Comparison of ENCODE assay signal across 14 mouse cellular contexts in genomic region chr6:118226072-118226471, GRCm38 (mm10). TPM values are rescaled to one million over a fixed set of nuclear protein-coding genes. Genes with fewer than 3 reads are reported as not detected.
DNase-seq lines count a peak whose midpoint lies in the region; ATAC-seq and TF ChIP-seq lines count a peak whose summit lies in the region.
"Had no signal": no experiment of that assay in that cellular context is flagged by ENCODE, and none has a peak within 500 bp of the region (broad histone marks: within the 10 kb centered on the region; RNA-seq: fewer than 3 reads in every experiment).

No protein-coding gene starts in this region.

- WGBS in embryonic facial prominence, embryonic 11.5 days = 41% methylated on average over 3 of the region's 3 CpGs
- WGBS in embryonic facial prominence, embryonic 10.5 days = 29% methylated on average over 3 of the region's 3 CpGs
- WGBS in midbrain, embryonic 16.5 days = 23% methylated on average over 3 of the region's 3 CpGs

- no peaks in the 10 kb centered on the region for H3K27me3 ChIP-seq in embryonic facial prominence, embryonic 11.5 days (ENCODE audit: control insufficient read depth, insufficient read depth, low read length)
- H3K27me3 ChIP-seq in embryonic facial prominence, embryonic 10.5 days (replicated peaks; ENCODE audit: low read depth, poor library complexity, severe bottlenecking) = 0 out of 2 replicates have a peak, but pooled peaks cover 3% of the 10 kb centered on the region
- no peaks in the 10 kb centered on the region for H3K27me3 ChIP-seq in midbrain, embryonic 16.5 days (ENCODE audit: control insufficient read depth, insufficient read depth, low read depth, low read length)

- H3K4me3 ChIP-seq in embryonic facial prominence, embryonic 11.5 days (ENCODE audit: low read depth, low read length) = no peak overlapping the region
- H3K4me3 ChIP-seq in embryonic facial prominence, embryonic 10.5 days = no peak overlapping the region
- no peak overlapping the region for H3K4me3 ChIP-seq in layer of hippocampus, adult 2 months
- no peak overlapping the region for H3K4me3 ChIP-seq in midbrain, embryonic 16.5 days (ENCODE audit: low read depth, low read length)

- no peaks in the 10 kb centered on the region for H3K9me3 ChIP-seq in embryonic facial prominence, embryonic 11.5 days (replicated peaks; ENCODE audit: control insufficient read depth, low read length)
- H3K9me3 ChIP-seq in embryonic facial prominence, embryonic 10.5 days = no peaks in the 10 kb centered on the region
- no peaks in the 10 kb centered on the region for H3K9me3 ChIP-seq in midbrain, embryonic 16.5 days (replicated peaks; ENCODE audit: control insufficient read depth, low read length, poor library complexity, severe bottlenecking)

- no peaks in the 10 kb centered on the region for H3K4me1 ChIP-seq in embryonic facial prominence, embryonic 11.5 days (ENCODE audit: control insufficient read depth, insufficient read depth, low read length)
- H3K4me1 ChIP-seq in embryonic facial prominence, embryonic 10.5 days = peaks cover 4% of the 10 kb centered on the region; the same call in 1 of the 2 replicates
- no peaks in the 10 kb centered on the region for H3K4me1 ChIP-seq in midbrain, embryonic 16.5 days (ENCODE audit: control insufficient read depth, insufficient read depth, low read length)

- no peak for ATAC-seq in embryonic facial prominence, embryonic 11.5 days (replicated peaks; ENCODE audit: insufficient number of reproducible peaks, low FRiP score, low TSS enrichment, low read depth)
- peak; percentile 76 for ATAC-seq in midbrain, embryonic 16.5 days

- TF ChIP-seq CTCF in layer of hippocampus, adult 2 months (conservative IDR thresholded peaks at IDR 0.05) = 0 out of 2 replicates have a peak, but pooled peaks have one; percentile 9

- no peak overlapping the region for H3K27ac ChIP-seq in embryonic facial prominence, embryonic 11.5 days (replicated peaks; ENCODE audit: low read depth, low read length)
- no peak overlapping the region for H3K27ac ChIP-seq in embryonic facial prominence, embryonic 10.5 days (replicated peaks)
- no peak overlapping the region for H3K27ac ChIP-seq in layer of hippocampus, adult 2 months
- H3K27ac ChIP-seq in midbrain, embryonic 16.5 days (ENCODE audit: low read length) = no peak overlapping the region
- H3K27ac ChIP-seq: macrophage had no signal

- DNase-seq in embryonic facial prominence, embryonic 11.5 days (ENCODE audit: low spot score) = peak; percentile 2
- DNase-seq in embryonic facial prominence, embryonic 10.5 days (ENCODE audit: low spot score) = no peak
- peak in 1 of 2 experiments; percentile 9 for DNase-seq in layer of hippocampus, adult 2 months (ENCODE audit: low spot score in 2 of 2)
- DNase-seq in layer of hippocampus, postnatal 25 days (ENCODE audit: extremely low spot score in 1 of 2, low spot score in 1 of 2) = no peak
- peak; percentile 77 for DNase-seq in brain, adult 2 months (ENCODE audit: low read depth, low spot score)
- no peak for DNase-seq in kidney, adult 9 months
- DNase-seq in kidney, adult 18-20 months = no peak
- DNase-seq: kidney, postnatal 14 days; spleen, adult 18-20 months; thymus, postnatal 25 days had no signal

- H3K36me3 ChIP-seq in embryonic facial prominence, embryonic 11.5 days (replicated peaks; ENCODE audit: control insufficient read depth, insufficient read depth, low read depth, low read length) = no peaks in the 10 kb centered on the region
- H3K36me3 ChIP-seq in embryonic facial prominence, embryonic 10.5 days (replicated peaks) = no peaks in the 10 kb centered on the region
- H3K36me3 ChIP-seq in midbrain, embryonic 16.5 days (ENCODE audit: control insufficient read depth, insufficient read depth, low read length) = no peaks in the 10 kb centered on the region

- H3K9ac ChIP-seq in embryonic facial prominence, embryonic 11.5 days (replicated peaks; ENCODE audit: low read length) = no peak overlapping the region
- no peak overlapping the region for H3K9ac ChIP-seq in midbrain, embryonic 16.5 days (ENCODE audit: low read depth, low read length)

- H3K4me2 ChIP-seq in embryonic facial prominence, embryonic 11.5 days (ENCODE audit: low read depth, low read length) = no peak overlapping the region
- no peak overlapping the region for H3K4me2 ChIP-seq in midbrain, embryonic 16.5 days (ENCODE audit: low read length)
- H3K4me2 ChIP-seq: liver, embryonic 11.5 days had no signal

RNA-seq across cellular contexts. Expression of gene Ret, which starts 28.6 kb away (rescaled TPM):
- polyA plus RNA-seq in embryonic facial prominence, embryonic 11.5 days (2014; fragmentation: Nextera tagmentation; extraction: Ambion mirVana) = 1.6 and 1.8 TPM in 2 replicates
- 1.2 and 3.1 TPM in 2 replicates for polyA plus RNA-seq in embryonic facial prominence, embryonic 10.5 days (2016; fragmentation: Nextera tagmentation; extraction: Ambion mirVana)
- 1 to 10 TPM; 2.6 to 3.1 TPM for total RNA-seq in layer of hippocampus, adult 2 months (2021)
- total RNA-seq in layer of hippocampus, postnatal 25 days (2021) = 1 to 10 TPM; 3.0 to 3.4 TPM
- polyA plus RNA-seq in midbrain, embryonic 16.5 days (2015; fragmentation: Nextera tagmentation; extraction: Ambion mirVana) = 6.1 and 7.8 TPM in 2 replicates
- total RNA-seq: MEL had no signal
- polyA plus RNA-seq: macrophage had no signal

Comparison
In these comparisons a context has a peak if more than half of its experiments do, and no peak if none do; other contexts are left out.
1. DNase-seq: peak in embryonic facial prominence, embryonic 11.5 days (single experiment) and brain, adult 2 months (single experiment); none in embryonic facial prominence, embryonic 10.5 days (single experiment), layer of hippocampus, postnatal 25 days (0 of 2), kidney, adult 9 months (single experiment) and kidney, adult 18-20 months (single experiment).